Mouse (Mus musculus): ENCODE measurements around the gene Vps72.
"Not testable (repeated sequence)": the region's sequence is repeated elsewhere in the genome, so short reads cannot be mapped to it uniquely, and the experiment has no call there.

Gene Vps72

DNA sequence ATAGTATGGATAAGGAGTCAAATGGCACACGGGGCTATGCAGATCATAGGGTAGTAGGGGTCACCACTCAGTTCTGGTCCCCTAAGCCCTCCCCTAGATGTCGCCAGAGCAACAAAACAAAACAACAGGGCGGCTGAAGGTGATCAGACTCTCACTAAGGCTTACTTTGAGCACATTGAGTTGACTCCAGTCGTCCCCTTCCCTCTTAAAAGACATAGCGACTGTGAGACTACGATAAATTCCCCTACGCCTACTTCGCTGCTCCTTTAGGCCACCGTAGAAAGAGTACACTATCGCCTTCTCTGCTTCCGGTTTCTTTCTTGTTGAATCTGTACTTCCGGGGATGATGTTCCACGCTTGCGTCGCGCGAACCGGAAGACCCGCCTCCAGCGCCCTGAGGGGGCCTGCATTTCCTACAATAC is 22.9 kb downstream of the Vps72 start, which contains the start of the genes Scnm1 and Lysmd1:
TSS of gene Scnm1 (minus strand) at position 332 of the 422 bp plus-strand sequence.
TSS of gene Lysmd1 (plus strand) at position 409 of the 422 bp plus-strand sequence.
- DNase-seq (ENCODE audit: low spot score in 2 of 2), result peak; percentile 79 to 91

- not testable (repeated sequence) for DNase-seq (ENCODE audit: low spot score in 2 of 2)
Observed at GRCm38 (mm10) chr3:95134133-95134532, 23.3 kb downstream of the Vps72 start.

DNA sequence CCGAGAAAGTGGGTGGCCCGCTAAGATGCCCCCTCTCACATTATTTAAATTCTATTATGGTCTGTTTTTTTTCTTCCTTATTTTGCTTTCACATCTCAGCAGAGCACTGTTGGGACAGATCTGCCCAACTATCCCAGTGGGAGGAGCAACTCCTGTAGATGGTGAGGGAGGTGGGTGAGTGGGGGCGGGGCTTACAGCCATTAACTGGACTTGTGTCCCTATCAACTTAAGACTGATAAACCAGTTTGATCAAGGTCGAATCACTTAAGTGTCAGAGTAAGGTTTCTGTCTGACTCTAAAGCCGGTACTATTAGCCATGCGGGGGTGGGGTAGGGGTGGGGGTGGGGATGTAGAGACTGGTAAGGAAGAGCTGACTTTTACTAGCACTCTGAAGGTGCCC is 24.2 kb downstream of the Vps72 start:
- DNase-seq (ENCODE audit: low spot score in 2 of 2), result peak; percentile 36 to 60

DNA sequence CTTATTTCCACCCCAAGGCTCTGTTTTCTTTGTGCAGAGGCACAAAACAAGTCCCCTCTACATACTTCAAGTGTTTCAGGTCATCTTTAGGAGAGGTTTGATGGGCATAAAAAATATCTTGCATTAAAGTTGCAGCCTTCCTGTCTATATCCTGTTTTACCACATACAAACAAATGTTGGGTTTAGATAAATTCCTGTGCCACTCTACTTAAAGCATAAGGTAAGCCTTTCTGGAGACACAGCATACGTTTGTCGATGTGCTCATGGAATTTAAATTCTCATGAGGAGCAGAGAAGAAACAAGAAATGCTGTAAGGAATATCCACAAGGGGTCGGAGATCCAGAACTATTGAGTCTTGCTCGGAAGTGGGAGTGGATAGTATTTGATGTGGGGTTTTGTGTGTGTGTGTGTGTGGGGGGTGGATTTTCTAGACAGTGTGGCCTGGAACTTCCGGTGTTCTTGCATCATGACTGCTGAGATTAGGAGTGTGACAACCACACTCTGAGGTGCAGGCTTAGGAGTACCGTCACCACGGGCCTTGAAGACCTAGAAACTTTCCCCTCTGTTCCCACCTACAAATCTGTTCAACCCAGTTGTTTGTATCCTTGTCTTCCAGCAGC is 24.7 kb downstream of the Vps72 start:
- DNase-seq (ENCODE audit: low spot score in 2 of 2), result no peak

- no peak for DNase-seq (ENCODE audit: low spot score in 2 of 2)
Observed at GRCm38 (mm10) chr3:95136336-95136735, 25.5 kb downstream of the Vps72 start.

DNA sequence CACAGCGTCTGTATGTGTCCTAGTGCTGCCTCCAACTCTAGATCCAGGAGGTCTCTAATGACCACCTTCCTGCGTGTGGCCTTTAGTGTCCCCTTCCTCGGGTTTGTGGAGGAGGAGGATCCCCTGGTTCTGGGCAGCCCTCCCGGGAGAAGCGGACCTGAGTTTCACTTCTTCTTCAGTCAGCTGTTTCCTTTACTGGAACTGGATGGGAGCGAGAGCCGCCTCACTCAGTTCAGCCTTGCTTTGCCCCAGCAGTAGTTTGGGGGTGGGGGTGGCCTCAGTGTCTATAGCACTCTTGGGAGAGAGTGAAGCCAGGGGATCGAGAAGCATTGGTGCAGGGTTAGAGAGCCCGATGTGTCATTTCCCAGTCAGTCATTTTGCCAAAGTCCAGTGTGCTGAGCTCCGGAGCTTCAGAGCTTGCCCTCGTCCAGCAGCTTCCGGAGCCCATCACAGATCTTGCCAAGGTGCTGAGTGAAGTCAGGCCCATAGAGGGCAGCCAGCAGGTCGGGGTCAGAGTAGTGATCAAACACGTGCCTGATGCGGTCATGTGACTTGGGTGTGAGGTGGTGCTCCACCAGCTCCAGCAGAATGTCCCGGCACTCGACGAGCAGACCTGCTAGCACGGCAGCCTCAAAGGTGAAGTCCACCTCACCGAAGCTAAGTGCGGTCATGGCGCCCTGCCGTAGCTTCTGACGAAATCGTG is 28.9 kb downstream of the Vps72 start:
- no peak for DNase-seq (ENCODE audit: low spot score in 2 of 2)

GRCm38 (mm10) chr3:95140289-95140595 is 29.4 kb downstream of the Vps72 start:
- DNase-seq (ENCODE audit: low spot score in 2 of 2), result no peak

GRCm38 (mm10) chr3:95140795-95141194 is 30.0 kb downstream of the Vps72 start:
- DNase-seq (ENCODE audit: low spot score in 2 of 2), result no peak

DNA sequence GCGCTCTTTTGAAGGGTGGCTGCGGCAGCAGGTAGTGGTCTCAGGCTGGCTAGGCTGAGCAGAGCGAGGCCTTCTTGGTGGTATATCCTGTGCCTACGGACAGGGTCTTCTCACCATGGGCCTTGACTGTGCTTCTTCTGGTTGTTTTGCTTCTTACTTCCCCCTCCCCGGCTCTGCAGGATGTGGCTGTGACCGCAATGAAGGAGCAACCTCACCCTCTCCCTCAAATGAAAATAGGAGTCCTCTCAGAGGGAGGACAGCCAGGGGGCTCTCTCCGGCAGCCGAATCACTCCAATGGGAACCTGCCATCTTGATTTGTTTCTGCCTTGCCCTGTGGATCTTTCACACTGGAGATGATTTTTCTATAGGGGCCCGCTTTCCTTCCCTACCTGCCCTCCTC is 30.7 kb downstream of the Vps72 start:
- DNase-seq (ENCODE audit: low spot score in 2 of 2), result no peak

DNA sequence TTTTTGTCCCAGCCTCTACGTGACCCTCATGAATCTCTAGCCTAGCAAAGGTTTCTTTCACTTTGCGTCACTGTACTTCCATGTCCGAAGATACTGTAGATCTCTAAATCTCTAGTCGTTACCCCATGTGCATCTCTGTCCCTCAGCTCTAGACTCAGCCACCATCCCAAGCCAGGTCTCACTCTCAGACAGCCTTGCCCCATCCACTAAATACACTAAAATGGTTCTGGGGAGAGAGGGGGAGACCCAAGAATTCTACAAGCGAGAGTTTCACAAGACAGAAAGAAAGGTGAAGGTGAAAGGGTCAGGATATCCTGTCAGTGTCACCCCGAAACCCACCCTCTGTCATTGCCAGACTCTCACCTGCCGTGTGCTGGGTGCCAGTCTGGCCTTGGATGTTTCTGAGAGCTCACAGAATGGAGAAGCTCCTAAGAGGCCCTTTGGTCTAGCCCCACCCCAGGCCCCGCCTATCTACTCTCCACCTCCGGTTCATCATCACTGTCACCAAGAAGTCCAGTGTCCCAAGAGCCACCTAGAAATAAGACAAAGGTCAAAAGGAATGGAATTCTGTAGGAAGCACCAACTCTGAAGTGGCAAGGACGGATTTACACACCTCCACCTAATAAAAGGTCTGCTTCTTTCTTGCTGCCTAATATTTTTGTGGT is 31.3 kb downstream of the Vps72 start, which contains the start of gene Tnfaip8l2:
TSS of gene Tnfaip8l2 (minus strand) at position 409 of the 665 bp plus-strand sequence.
- DNase-seq (ENCODE audit: low spot score in 2 of 2), result no peak

DNA sequence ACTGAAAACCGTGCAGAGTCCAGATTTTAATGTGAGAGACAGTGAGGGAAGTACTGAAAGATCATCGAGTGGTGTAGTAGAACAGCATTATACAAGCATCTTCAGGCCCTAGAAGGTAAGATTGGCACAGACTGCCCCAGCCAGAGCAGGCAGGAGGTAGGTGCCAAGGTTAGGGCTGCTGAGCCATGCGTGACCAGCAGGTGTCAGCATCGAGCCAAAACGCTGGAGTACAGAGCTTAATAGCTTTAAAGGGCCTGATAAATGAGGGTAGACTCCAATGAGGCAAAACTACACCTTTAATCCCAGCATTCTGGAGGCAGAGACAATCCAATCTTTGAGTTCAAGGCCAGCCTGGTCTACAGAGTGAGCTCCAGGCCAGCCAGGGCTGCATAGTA is 31.8 kb downstream of the Vps72 start:
- peak; percentile 86 to 88 for DNase-seq (ENCODE audit: low spot score in 2 of 2)

DNA sequence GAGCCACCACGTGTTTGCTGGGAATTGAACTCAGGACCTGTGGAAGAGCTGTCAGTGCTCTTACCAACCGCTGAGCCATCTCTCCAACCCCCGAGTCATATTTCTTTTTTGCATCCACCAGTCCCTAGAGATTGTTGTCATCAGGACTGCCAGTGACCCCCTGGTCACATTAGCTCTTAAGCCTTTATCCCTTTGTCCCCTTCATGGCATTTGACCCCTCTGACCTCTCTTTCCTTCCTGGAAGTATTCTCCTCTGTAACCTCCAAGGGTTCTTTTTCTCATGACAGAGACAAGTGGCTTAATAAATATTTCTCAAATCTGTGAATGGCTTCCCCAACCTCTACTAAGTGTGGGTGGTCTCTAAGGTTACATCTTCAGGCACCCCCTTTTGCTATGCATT is 37.1 kb downstream of the Vps72 start:
- DNase-seq (ENCODE audit: low spot score in 2 of 2), result no peak

- DNase-seq (ENCODE audit: low spot score in 2 of 2), result no peak
Observed at GRCm38 (mm10) chr3:95153874-95154273, 43.1 kb downstream of the Vps72 start.

- DNase-seq (ENCODE audit: low spot score in 2 of 2), result no peak
Observed at GRCm38 (mm10) chr3:95159511-95159986, 48.7 kb downstream of the Vps72 start.

DNA sequence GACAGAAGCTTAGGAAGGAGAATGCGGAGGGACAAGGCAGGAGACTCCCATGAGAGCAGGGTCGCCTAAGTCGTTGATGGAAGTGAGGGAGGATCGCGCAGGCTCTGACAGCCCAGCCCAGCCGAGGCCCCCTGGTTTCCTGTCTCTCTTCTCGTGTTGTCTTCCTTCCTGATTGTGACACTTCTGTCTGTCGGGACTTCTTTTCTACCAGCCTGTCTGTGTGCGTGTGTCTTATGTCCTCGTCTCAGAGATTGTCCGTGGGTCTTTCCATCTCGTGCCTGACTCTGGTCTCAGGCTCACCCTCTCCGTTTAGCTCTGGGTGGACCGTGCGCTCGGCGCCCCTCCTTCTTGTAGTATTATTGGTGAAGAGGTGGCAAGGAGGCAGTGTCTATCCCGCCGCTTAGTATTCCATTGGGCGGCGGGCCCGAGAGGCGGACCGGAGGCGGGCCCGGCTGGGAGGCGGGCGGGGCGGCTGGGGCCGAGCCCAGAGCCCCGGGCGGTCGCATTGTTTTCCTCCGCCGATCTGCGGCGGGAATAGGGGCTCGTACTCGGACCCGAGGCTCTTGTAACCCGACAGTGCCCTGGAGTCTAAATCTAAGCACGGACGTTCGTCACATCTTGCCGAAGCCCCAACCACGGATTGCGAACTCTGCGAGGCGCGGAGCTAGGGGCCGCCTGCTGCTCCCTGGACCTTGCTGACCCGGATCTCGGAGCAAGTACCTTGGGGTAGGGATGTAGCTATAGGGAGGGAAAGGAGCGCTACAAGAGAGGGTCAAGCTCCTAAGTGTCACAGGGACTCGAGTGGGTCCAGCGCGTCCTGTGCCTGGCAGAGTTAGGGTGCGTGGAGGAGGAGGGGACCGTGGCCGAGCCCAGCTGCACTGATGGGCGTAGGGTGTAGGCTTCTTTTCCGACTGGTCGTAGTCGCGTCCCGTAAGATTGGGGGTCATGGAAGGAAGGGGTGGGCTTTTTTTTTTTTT is 49.5 kb downstream of the Vps72 start, which contains the start of gene Sema6c:
TSS of gene Sema6c (plus strand) at position 471 of the 977 bp plus-strand sequence.
- peak; percentile 79 to 89 for DNase-seq (ENCODE audit: low spot score in 2 of 2)

GRCm38 (mm10) chr3:95161041-95161551 is 50.3 kb downstream of the Vps72 start:
- DNase-seq (ENCODE audit: low spot score in 2 of 2), result no peak

- no peak for DNase-seq (ENCODE audit: low spot score in 2 of 2)
Observed at GRCm38 (mm10) chr3:95161618-95162344, 51.0 kb downstream of the Vps72 start.

DNA sequence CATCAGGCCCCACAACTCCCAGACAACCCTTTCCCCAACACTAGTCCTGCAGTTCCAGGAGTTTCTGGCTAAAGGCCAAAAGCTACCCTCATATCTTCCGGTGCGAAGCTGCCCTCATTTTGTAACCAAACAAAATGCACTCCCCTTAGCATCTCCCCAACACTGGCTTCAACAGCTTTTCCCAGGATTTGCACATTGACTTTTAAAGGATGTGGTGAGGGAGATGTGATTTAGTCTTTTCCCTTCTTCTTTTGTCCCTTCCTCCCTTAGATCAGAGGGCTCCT is 51.5 kb downstream of the Vps72 start:
- DNase-seq (ENCODE audit: low spot score in 2 of 2), result no peak

GRCm38 (mm10) chr3:95163419-95164255 is 52.8 kb downstream of the Vps72 start:
- DNase-seq (ENCODE audit: low spot score in 2 of 2), result no peak

DNA sequence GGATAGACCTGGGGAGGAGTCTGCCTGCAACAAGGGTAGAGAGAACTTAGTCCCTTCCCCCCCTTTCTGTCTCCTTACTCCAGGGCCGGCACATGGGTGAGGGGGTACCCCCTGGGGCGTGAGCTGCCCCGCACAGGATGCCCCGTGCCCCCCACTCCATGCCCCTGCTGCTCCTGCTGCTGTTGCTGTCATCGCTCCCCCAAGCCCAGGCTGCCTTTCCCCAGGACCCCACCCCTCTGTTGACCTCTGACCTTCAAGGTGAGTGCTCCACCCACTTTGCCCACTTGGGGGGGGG is 53.4 kb downstream of the Vps72 start:
- no peak for DNase-seq (ENCODE audit: low spot score in 2 of 2)

Data from urinary bladder, postnatal 36 days (tissue).